Mouse (Mus musculus): Measurements from ENCODE around the gene Edem1.

Edem1 gene

GRCm38 (mm10) chr6:108828234-108828868, at the start of gene Edem1:
Gene Edem1 (plus strand): TSS chr6:108828641.
- DNase-seq = peak; percentile 89 to 95

GRCm38 (mm10) chr6:108781865-108782264, 46.6 kb upstream of the Edem1 start:
- no peak for DNase-seq

DNA sequence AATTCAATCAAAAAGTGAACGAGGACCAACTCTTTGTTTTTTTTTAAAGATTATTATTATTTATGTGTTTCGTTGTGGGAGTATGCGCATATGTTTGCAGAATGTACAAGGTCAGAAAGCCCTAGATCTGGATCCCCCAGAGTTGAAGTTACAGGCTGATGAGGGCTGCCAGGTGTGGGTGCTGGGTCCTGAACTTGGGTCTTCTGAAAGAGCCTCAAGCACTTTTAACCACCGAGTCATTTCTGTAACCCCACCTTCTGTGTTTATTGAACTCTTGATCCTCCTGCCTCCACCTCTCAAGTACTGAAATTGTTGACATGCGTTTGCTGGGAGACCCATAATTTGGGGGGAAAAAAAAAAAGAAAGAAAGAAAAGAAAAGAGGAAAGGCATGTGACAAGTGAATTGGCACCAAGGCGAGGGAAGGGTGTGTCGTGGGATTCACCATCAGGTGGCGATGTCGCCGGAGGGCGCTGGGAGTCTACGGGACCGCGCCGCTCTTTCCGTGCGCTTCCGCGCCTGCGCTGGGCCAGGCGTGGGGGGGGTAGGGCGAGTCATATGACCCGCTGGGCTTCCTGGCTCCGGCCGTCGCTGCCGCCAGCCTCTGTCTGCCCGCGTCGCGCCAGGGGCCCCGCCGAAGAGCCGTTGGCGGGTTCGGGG, 45.8 kb upstream of the Edem1 start, which contains the start of gene Arl8b:
Gene Arl8b, plus strand, starts transcription at position 574 of the 658 bp plus-strand sequence.
- peak; percentile 97 to 98 for DNase-seq

- peak in 1 of 2 experiments; percentile 38 for DNase-seq
Measured at GRCm38 (mm10) chr6:108783184-108783881, 45.1 kb upstream of the Edem1 start.

- no peak for DNase-seq
Measured at GRCm38 (mm10) chr6:108784056-108784455, 44.4 kb upstream of the Edem1 start.

DNA sequence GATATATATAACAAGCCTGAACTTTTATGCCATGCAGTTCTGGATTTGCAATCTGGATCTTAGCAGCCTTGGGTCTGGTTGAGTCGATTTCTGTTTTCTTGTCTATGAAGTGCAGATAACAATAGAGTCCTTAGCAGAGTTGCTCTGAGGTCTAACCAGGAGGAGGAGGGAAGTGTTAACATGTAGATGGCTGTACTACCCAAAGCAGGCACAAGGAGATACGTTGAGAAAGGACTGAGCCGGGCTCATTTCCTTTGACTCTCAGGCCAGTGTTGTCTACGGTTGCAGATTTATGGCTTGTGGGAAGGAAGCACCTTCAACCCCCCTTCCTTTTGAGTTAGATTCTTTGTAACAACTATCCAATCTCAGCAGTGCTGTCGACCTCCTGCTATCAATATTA, 43.6 kb upstream of the Edem1 start:
- no peak for DNase-seq

GRCm38 (mm10) chr6:108785551-108785950, 42.9 kb upstream of the Edem1 start:
- no peak for DNase-seq

DNA sequence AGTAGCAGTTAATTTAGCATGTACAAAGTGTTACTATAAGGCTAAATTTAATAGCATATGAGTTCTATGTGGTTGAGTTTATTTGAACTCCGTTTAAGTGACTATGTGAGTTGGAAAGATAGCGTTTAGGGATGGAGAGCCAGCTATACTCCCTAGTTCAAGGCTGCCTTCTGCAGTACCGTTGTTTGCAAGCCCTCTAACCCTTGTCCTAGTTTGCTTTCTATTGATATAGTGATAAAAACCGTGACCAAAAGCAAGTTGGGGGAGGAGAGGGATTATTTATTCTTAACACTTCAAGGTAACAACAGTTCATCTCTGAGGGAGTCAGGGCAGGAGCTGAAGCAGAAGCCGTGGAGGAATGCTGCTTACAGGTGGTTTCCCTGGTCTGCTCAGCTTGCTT, 36.9 kb upstream of the Edem1 start:
- DNase-seq = no peak

DNA sequence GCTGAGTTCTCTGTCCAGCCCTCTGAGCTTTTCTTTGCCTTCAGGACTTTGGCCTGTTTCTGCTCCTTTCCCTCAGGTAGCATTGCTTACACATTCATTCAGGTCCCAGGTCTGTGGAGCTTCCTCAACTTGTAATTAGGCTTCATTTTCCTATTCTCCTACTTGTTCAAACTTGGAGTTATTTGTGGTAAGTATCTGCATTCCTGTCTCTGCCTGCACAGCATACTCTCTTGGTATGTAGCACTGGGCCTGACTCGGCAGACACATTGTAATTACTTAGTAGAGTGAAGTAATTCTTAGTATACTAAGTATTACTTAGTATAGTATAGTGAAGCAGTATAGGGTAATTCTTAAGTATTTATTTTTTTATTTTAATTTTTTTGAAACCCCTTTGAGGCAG, 32.5 kb upstream of the Edem1 start:
- no peak for DNase-seq

GRCm38 (mm10) chr6:108796706-108797105, 31.7 kb upstream of the Edem1 start:
- no peak for DNase-seq

- DNase-seq = peak; percentile 29 to 32
Measured at GRCm38 (mm10) chr6:108805194-108805593, 23.2 kb upstream of the Edem1 start.

GRCm38 (mm10) chr6:108805871-108806270, 22.6 kb upstream of the Edem1 start:
- DNase-seq = no peak

GRCm38 (mm10) chr6:108807446-108807845, 21.0 kb upstream of the Edem1 start:
- no peak for DNase-seq

GRCm38 (mm10) chr6:108808786-108809185, 19.7 kb upstream of the Edem1 start:
- no peak for DNase-seq

DNA sequence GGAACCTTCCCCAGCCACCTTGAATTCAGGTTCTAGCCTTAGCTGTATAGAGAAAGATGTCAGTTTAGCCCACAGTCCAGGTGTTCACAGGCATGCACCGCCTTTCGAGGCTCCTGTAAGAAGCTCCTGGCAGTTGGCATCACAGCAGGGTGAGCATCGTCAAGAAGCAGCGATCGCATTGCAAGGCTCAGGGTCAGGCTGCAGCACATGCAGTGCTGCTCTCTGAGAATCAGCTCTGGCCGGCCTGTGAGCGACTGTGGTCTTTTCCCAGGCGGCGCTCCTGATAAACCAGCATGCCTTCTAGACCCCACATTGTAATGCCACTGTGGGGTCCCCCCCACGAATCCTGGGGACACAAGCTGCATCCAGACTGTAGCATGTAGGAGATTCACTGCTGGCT, 18.2 kb upstream of the Edem1 start:
- DNase-seq = peak; percentile 31 to 38

DNA sequence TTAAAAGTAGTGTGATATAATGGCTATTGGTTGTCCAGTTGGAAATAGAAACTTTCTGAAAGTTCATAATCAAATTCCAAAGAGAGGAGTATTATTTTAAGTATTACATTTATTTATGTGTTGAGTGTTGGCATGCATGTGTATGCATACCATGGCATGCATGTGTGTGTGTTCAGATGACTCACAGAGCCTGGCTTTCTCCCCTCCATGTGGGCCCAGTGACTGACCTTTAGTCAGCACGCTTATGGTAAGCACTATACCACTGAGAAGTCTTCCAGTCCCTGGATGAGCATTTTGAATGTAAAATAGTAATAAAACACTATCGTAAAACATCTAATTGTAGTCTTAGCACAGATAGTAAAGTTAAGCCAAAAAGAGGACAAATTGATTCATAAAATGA, 16.3 kb upstream of the Edem1 start:
- DNase-seq = no peak

DNA sequence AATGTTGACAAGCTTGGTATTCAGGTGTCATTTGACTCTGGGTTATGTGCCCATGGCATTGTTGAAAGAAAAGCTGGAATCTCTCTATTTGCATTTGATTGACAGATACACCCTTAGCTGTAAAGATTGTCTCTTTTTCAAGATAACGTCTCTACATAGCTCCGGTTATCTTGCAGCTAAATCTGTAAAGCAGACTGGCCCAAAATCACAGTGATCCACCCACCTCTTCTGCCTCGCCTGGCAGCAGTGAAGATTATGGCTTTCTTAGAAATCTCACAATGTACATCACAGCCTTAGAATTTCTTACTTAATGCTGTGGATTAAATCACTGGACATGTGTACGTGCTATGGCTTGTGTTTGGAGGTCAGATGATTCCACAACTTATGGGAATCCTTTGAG, 10.9 kb upstream of the Edem1 start:
- DNase-seq = no peak

- DNase-seq = no peak
Measured at GRCm38 (mm10) chr6:108824816-108825545, 3.5 kb upstream of the Edem1 start.

- no peak for DNase-seq
Measured at GRCm38 (mm10) chr6:108826070-108826469, 2.4 kb upstream of the Edem1 start.

- DNase-seq = no peak
Measured at GRCm38 (mm10) chr6:108827336-108827920, 1.0 kb upstream of the Edem1 start.

GRCm38 (mm10) chr6:108828872-108829271, 431 bp downstream of the Edem1 start:
- DNase-seq = peak; percentile 25 to 32
